Mouse (Mus musculus) heart, adult 2 months (tissue): ENCODE data around the gene Cyth4.

ENCODE experiments used
- CTCF ChIP-seq: fragments of 200-600 bp; IDR thresholded peaks from 2 replicates; pipeline ENCODE4 v1.8.1; 2022; ENCODE audit warnings: antibody characterized with exemption, mild to moderate bottlenecking, moderate library complexity
- EP300 ChIP-seq: fragments of 200-500 bp; IDR thresholded peaks from 2 replicates; pipeline ENCODE4 v1.6.1; 2011; ENCODE audit warnings: low read depth, low read length, control low read depth; ENCODE audit not compliant: insufficient read depth
- POLR2A ChIP-seq: fragments of 200-500 bp; IDR thresholded peaks from 2 replicates; pipeline ENCODE4 v1.6.1; 2011; ENCODE audit warnings: mild to moderate bottlenecking, low read depth, low read length, control low read depth; ENCODE audit not compliant: insufficient read depth

DNA sequence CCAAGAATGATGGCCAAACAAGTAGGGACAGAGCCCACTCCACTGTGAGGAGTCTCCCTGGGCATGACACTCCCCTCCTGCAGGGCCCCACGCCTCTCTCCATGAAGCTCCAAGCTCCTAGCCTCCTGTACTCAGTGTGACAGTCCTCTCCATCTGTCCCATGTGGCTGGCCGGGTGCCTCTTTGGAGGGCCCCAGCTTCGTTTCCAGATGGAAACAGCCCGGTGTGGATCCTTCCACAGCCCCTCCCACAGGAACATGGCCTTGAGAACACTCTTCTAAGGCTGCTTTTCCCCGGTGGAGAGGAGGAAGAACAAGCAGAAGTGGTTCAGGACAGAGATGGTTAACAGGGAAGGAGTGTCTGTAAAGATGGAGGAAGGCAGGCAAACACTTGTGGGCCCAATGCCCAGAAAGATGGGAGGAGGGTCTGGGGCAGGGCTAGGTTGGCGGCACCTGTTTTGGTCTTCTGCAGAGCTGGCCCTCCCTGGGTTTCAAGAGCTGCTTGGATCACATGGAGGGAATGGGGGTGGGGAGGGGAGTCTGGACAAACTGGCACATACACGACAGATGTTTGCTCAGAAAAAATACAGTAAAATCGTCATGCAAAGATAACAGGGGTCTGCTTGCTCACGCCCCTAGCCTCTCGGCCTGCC, 72.5 kb downstream of the Cyth4 start:
- TF ChIP-seq POLR2A, result no peak
- TF ChIP-seq EP300, result no peak
- TF ChIP-seq CTCF, result no peak
